Mouse (Mus musculus): ENCODE data around the gene Fhl5. TPM values are rescaled to one million over a fixed set of nuclear protein-coding genes. Genes with fewer than 3 reads are reported as not detected.
"Not testable (repeated sequence)": the region's sequence is repeated elsewhere in the genome, so short reads cannot be mapped to it uniquely, and the experiment has no call there.

The Fhl5 gene
- polyA plus RNA-seq (2015; fragmentation: Nextera tagmentation; extraction: Ambion mirVana): 0.52 and 0.59 TPM in 2 replicates

DNA sequence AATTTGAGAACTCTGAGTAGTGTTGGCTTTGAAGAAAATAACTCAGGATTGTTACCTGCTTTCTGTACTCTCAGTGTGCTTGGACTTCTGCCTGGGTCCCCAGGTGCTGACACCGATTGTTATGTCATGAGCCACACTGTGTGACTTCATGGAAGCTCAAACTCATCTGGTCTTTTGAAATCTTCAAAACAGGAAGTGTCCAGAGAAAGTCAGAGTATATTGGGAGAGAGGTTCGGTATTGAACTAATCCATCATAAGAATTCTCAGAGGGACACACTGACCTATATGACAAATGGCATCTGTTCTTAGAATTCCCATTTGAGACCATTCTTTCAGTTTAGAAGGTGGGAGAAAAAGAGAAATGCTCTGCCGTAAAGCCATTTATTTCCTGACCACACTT, at the start of gene Fhl5:
TSS of gene Fhl5 (minus strand) at position 101 of the 400 bp plus-strand sequence.
- no peak within 1 kb of the TSS for H3K4me2 ChIP-seq (ENCODE audit: low read depth, low read length)
- H3K9me3 ChIP-seq (ENCODE audit: control insufficient read depth, low read length): no peaks in the 10 kb centered on the region
- H3K27me3 ChIP-seq (ENCODE audit: control insufficient read depth, insufficient read depth, low read depth, low read length): no peaks in the 10 kb centered on the region
- no peak within 1 kb of the TSS for H3K4me3 ChIP-seq (ENCODE audit: low read length)
- no peaks in the 10 kb centered on the region for H3K4me1 ChIP-seq (replicated peaks; ENCODE audit: control insufficient read depth, insufficient read depth, low read length)
- 73% methylated on average over 3 of the region's 3 CpGs for WGBS
- no peak within 1 kb of the TSS for H3K27ac ChIP-seq (ENCODE audit: low read length)
- H3K36me3 ChIP-seq (ENCODE audit: control insufficient read depth, insufficient read depth, low read length): no peaks in the 10 kb centered on the region
- no peak within 1 kb of the TSS for H3K9ac ChIP-seq (ENCODE audit: low read length)
- ATAC-seq (ENCODE audit: low read depth): no peak

DNA sequence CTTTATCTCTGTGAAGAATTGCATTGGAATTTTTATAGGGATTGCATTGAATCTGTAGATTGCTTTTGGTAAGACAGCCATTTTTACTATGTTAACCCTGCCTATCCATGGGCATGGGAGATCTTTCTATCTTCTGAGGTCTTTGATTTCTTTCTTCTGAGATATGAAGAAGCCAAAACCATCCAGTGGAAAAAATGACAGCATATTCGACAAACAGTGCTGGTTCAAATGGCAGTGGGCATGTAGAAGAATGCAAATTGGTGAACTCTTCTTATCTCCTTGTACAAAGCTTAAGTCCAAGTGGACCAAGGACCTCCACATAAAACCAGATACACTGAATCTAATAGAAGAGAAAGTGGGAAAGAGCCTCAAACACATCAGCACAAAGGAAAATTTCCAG, 42.3 kb upstream of the Fhl5 start:
- not testable (repeated sequence) for H3K36me3 ChIP-seq (ENCODE audit: control insufficient read depth, insufficient read depth, low read length); H3K4me3 ChIP-seq (ENCODE audit: low read length); H3K27ac ChIP-seq (ENCODE audit: low read length); H3K4me1 ChIP-seq (replicated peaks; ENCODE audit: control insufficient read depth, insufficient read depth, low read length); ATAC-seq (ENCODE audit: low read depth); H3K9ac ChIP-seq (ENCODE audit: low read length); H3K9me3 ChIP-seq (ENCODE audit: control insufficient read depth, low read length); H3K4me2 ChIP-seq (ENCODE audit: low read depth, low read length); H3K27me3 ChIP-seq (ENCODE audit: control insufficient read depth, insufficient read depth, low read depth, low read length)
- WGBS: 65% methylated on average over 1 of the region's 1 CpGs

DNA sequence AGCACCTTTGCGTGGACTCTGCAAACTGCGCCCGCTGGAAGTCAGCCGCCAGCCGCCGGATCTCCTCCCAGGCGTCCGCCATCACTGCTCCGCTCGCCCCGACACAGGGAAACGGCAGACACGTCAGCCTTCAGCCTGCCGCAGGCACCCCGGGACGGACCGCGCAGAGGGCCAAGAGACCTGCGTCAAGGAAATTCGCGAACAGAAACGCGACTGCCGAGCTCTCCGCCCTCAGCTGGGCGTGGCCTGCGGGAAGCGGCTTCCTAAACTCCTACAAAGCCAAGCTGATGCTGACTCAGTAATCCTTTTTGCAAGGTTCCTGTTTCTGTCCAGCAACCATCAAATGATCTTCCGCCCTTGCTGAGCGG, 39.0 kb upstream of the Fhl5 start, which contains the start of gene Ufl1:
TSS of gene Ufl1 (minus strand) at position 151 of the 368 bp plus-strand sequence.
- Histone ChIP-seq H3K4me3 (ENCODE audit: low read length) (peak within 1 kb of the TSS; percentile 85), H3K27ac (ENCODE audit: low read length) (peak within 1 kb of the TSS; percentile 97), H3K27me3 (ENCODE audit: control insufficient read depth, insufficient read depth, low read depth, low read length) (no peaks in the 10 kb centered on the region), H3K36me3 (ENCODE audit: control insufficient read depth, insufficient read depth, low read length) (peaks cover 15% of the 10 kb centered on the region), H3K4me1 (replicated peaks; ENCODE audit: control insufficient read depth, insufficient read depth, low read length) (peaks cover 5% of the 10 kb centered on the region), H3K9me3 (ENCODE audit: control insufficient read depth, low read length) (no peaks in the 10 kb centered on the region), H3K4me2 (ENCODE audit: low read depth, low read length) (peak within 1 kb of the TSS; percentile 72), H3K9ac (ENCODE audit: low read length) (peak within 1 kb of the TSS; percentile 96)
- 0% methylated on average over 30 of the region's 30 CpGs for WGBS
- ATAC-seq (ENCODE audit: low read depth): peak; percentile 99

- Histone ChIP-seq H3K27me3 (ENCODE audit: control insufficient read depth, insufficient read depth, low read depth, low read length) (no peaks in the 10 kb centered on the region), H3K4me1 (replicated peaks; ENCODE audit: control insufficient read depth, insufficient read depth, low read length) (peaks cover 5% of the 10 kb centered on the region), H3K4me2 (ENCODE audit: low read depth, low read length) (peak overlapping the region; percentile 72), H3K9me3 (ENCODE audit: control insufficient read depth, low read length) (no peaks in the 10 kb centered on the region), H3K27ac (ENCODE audit: low read length) (peak overlapping the region; percentile 97), H3K4me3 (ENCODE audit: low read length) (peak overlapping the region; percentile 85), H3K9ac (ENCODE audit: low read length) (peak overlapping the region; percentile 96), H3K36me3 (ENCODE audit: control insufficient read depth, insufficient read depth, low read length) (peaks cover 16% of the 10 kb centered on the region)
- ATAC-seq (ENCODE audit: low read depth): peak; percentile 96
- 1% methylated on average over 30 of the region's 32 CpGs for WGBS
Measured at GRCm38 (mm10) chr4:25280938-25281670, 38.4 kb upstream of the Fhl5 start.

GRCm38 (mm10) chr4:25272861-25273627, 30.4 kb upstream of the Fhl5 start:
- H3K36me3 ChIP-seq (ENCODE audit: control insufficient read depth, insufficient read depth, low read length): peaks cover 33% of the 10 kb centered on the region
- 81% methylated on average over 7 of the region's 7 CpGs for WGBS
- H3K4me1 ChIP-seq (replicated peaks; ENCODE audit: control insufficient read depth, insufficient read depth, low read length): no peaks in the 10 kb centered on the region
- no peak for ATAC-seq (ENCODE audit: low read depth)
- H3K9me3 ChIP-seq (ENCODE audit: control insufficient read depth, low read length): no peaks in the 10 kb centered on the region
- H3K9ac ChIP-seq (ENCODE audit: low read length): no peak overlapping the region
- no peaks in the 10 kb centered on the region for H3K27me3 ChIP-seq (ENCODE audit: control insufficient read depth, insufficient read depth, low read depth, low read length)
- H3K27ac ChIP-seq (ENCODE audit: low read length): no peak overlapping the region
- H3K4me3 ChIP-seq (ENCODE audit: low read length): no peak overlapping the region
- H3K4me2 ChIP-seq (ENCODE audit: low read depth, low read length): no peak overlapping the region

- no peak for ATAC-seq (ENCODE audit: low read depth)
- no peaks in the 10 kb centered on the region for H3K9me3 ChIP-seq (ENCODE audit: control insufficient read depth, low read length)
- no peak overlapping the region for H3K27ac ChIP-seq (ENCODE audit: low read length)
- WGBS: 88% methylated on average over 1 of the region's 1 CpGs
- no peaks in the 10 kb centered on the region for H3K27me3 ChIP-seq (ENCODE audit: control insufficient read depth, insufficient read depth, low read depth, low read length)
- H3K36me3 ChIP-seq (ENCODE audit: control insufficient read depth, insufficient read depth, low read length): peaks cover 32% of the 10 kb centered on the region
- H3K9ac ChIP-seq (ENCODE audit: low read length): no peak overlapping the region
- no peaks in the 10 kb centered on the region for H3K4me1 ChIP-seq (replicated peaks; ENCODE audit: control insufficient read depth, insufficient read depth, low read length)
- no peak overlapping the region for H3K4me3 ChIP-seq (ENCODE audit: low read length)
- no peak overlapping the region for H3K4me2 ChIP-seq (ENCODE audit: low read depth, low read length)
Measured at GRCm38 (mm10) chr4:25271926-25272325, 29.2 kb upstream of the Fhl5 start.

DNA sequence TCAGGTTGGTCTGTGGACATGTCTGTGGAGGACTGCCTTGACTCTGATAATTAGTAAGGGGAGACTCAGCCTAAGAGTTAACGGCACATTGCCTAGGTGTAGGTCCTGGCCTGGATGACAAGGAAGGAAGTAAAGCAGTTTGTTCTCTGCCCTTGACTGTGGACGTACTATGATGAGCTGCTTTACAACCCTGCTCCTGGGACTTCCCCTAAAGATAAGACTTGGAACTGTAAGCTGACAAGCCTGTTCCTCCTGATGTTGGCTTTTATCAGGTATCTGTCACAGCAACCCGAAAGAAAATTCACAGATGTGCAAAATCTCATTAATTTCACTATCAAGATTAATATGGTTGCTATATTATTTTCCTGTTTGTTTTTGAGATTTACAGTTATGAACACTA, 24.5 kb upstream of the Fhl5 start:
- Histone ChIP-seq H3K4me2 (ENCODE audit: low read depth, low read length) (no peak overlapping the region), H3K27me3 (ENCODE audit: control insufficient read depth, insufficient read depth, low read depth, low read length) (no peaks in the 10 kb centered on the region)
- ATAC-seq (ENCODE audit: low read depth): no peak

GRCm38 (mm10) chr4:25257822-25258398, 15.2 kb upstream of the Fhl5 start:
- Histone ChIP-seq H3K4me1 (replicated peaks; ENCODE audit: control insufficient read depth, insufficient read depth, low read length) (no peaks in the 10 kb centered on the region), H3K27ac (ENCODE audit: low read length) (no peak overlapping the region), H3K4me2 (ENCODE audit: low read depth, low read length) (no peak overlapping the region), H3K4me3 (ENCODE audit: low read length) (no peak overlapping the region), H3K27me3 (ENCODE audit: control insufficient read depth, insufficient read depth, low read depth, low read length) (no peaks in the 10 kb centered on the region), H3K9ac (ENCODE audit: low read length) (no peak overlapping the region), H3K36me3 (ENCODE audit: control insufficient read depth, insufficient read depth, low read length) (peaks cover 21% of the 10 kb centered on the region), H3K9me3 (ENCODE audit: control insufficient read depth, low read length) (no peaks in the 10 kb centered on the region)
- ATAC-seq (ENCODE audit: low read depth): no peak
- 89% methylated on average over 7 of the region's 7 CpGs for WGBS

More for the DNA sequence above, 24.5 kb upstream of the Fhl5 start:
- Histone ChIP-seq H3K9me3 (ENCODE audit: control insufficient read depth, low read length) (no peaks in the 10 kb centered on the region), H3K9ac (ENCODE audit: low read length) (no peak overlapping the region), H3K4me1 (replicated peaks; ENCODE audit: control insufficient read depth, insufficient read depth, low read length) (no peaks in the 10 kb centered on the region), H3K27ac (ENCODE audit: low read length) (no peak overlapping the region), H3K4me3 (ENCODE audit: low read length) (no peak overlapping the region), H3K36me3 (ENCODE audit: control insufficient read depth, insufficient read depth, low read length) (peaks cover 37% of the 10 kb centered on the region)
- WGBS: 75% methylated on average over 3 of the region's 3 CpGs

DNA sequence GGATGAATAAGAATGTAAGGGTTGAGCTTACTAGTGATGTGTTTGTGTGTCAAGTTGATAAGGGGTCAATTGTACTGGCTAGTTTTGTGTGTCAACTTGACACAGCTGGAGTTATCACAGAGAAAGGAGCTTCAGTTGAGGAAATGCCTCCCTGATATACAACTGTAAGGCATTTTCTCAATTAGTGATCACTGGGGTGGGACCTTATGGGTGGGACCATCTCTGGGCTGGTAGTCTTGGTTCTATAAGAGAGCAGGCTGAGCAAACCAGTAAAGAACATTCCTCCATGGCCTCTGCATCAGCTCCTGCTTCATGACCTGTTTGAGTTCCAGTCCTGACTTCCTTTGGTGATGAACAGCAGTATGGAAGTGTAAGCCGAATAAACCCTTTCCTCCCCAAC, 7.0 kb downstream of the Fhl5 start:
- not testable (repeated sequence) for H3K27me3 ChIP-seq (ENCODE audit: control insufficient read depth, insufficient read depth, low read depth, low read length); H3K9ac ChIP-seq (ENCODE audit: low read length)
- WGBS: 85% methylated on average over 1 of the region's 1 CpGs

More for the DNA sequence above, 7.0 kb downstream of the Fhl5 start:
- not testable (repeated sequence) for H3K4me1 ChIP-seq (replicated peaks; ENCODE audit: control insufficient read depth, insufficient read depth, low read length); H3K4me2 ChIP-seq (ENCODE audit: low read depth, low read length); H3K27ac ChIP-seq (ENCODE audit: low read length); H3K36me3 ChIP-seq (ENCODE audit: control insufficient read depth, insufficient read depth, low read length); H3K9me3 ChIP-seq (ENCODE audit: control insufficient read depth, low read length); H3K4me3 ChIP-seq (ENCODE audit: low read length); ATAC-seq (ENCODE audit: low read depth)
